Mouse (Mus musculus): ENCODE measurements around the gene Pik3cb. TPM values are rescaled to one million over a fixed set of nuclear protein-coding genes. Genes with fewer than 3 reads are reported as not detected.

Pik3cb gene
- total RNA-seq, 2 experiments from 2014 or later = 4.6 to 12.3 TPM

DNA sequence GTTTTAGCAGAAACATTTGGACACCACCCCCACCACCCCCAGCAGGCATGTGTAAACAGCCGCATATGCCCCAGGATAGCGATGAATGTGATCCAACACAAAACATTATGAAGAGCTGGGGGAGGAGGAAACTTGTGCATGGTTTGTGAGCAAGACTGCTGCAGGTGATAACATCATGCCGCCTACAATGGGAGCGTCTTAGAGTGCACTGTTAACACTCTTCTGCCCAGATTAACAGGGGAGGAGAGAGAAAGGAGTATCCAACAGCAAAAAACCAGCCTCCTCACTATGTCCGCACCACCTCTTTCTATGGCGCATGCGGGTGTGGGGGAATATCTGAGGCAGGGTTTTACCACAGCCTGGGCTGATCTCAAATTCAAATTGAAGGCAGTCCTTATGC is 45.2 kb downstream of the Pik3cb start:
- peak; percentile 50 for ATAC-seq (replicated peaks; ENCODE audit: poor library complexity)

DNA sequence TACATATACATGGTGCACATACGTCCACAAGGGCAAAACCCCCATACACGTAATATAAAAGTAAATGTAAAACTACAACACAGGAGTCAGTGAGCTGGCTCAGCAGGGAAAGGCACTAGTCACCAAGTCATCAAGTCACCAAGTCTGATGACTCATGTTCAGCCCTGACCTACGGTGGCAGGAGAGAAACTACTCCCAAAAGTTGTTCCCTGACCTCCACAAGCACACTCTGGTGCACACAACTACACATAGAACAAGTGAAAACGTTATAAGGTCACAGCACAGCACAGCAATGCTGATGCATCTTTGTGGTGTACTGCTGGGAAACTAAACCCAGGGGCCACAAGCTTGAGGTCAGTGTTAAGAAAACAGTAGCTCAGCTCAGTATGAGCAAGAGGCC is 49.9 kb downstream of the Pik3cb start:
- 0 out of 2 replicates have a peak, but pooled peaks have one; percentile 14 for ATAC-seq (replicated peaks; ENCODE audit: poor library complexity)

DNA sequence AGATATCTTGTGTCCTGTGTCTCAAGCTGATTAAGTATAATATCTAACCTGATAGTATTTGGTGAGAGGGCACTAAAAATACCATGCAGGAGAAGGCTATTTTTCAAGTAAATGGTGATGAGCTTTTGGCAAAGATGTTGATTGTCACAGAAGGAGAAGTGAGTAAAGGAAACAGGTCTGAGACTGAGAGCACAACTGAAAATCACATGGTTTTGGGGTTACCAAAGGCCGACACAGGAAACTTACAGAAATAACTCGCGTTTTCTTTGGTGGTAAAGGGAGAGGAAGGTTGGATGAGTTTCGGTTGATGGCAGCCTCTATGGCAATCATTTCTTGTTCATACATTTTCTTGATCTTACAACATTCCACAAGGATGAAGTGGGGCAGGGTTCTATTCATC is 50.5 kb downstream of the Pik3cb start:
- ATAC-seq (replicated peaks; ENCODE audit: poor library complexity) = peak; percentile 70

DNA sequence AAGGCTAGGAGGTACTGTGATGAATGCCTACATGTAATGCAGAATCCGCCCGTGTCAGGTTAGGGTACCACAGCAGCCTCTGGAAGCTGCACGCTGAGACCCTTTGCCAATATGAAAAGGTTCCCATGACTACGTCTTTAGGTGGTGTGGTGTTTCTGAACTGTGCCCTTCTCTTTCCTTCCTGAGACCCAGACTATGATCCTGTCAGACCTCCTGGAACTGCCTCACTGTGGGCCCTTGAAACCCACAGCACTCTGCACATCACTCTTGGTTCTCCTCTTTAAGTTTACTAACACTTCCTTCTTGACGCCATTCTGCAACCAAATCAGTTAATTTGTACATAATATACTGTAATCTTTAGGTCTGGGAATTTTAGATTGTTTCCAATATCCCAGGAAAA is 58.7 kb downstream of the Pik3cb start:
- ATAC-seq (replicated peaks; ENCODE audit: poor library complexity) = peak; percentile 17; the same call in 1 of the 2 replicates

DNA sequence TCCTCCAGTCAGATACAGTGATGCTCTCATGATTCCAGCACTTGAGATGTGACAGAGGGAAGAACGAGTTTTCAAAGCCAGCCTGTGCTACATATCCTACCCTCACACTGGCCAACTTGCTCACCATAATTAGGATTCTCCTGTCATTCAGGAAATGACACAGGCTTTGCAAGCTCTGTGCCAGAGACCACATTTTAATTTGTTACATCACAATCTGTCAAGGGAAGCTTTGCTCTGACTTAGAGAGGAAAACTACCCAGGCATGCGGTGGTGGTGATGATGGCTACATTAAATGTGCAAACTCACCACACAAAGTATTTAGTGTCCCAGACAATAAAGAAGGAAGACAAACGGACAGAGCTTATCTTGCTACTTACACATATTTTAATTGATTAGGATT is 59.1 kb downstream of the Pik3cb start:
- ATAC-seq (replicated peaks; ENCODE audit: poor library complexity) = peak; percentile 82

DNA sequence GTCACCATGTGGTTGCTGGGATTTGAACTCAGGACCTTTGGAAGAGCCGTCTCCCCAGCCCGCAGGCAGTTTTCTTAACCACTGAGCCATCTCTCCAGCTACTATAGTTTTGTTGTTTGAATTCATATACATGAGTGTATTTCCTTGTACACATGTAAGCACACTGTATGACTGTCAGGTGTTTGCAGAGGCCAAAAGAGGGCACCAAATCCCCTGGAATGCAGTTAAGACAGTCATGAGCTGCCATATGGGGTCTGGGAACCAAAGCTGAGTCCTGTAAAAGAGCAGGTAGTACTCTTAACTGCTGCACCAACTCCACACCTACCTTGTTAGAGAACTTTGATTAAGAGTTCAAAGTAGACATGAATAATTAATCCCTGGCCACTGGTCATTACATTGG is 59.8 kb downstream of the Pik3cb start:
- peak; percentile 38; the same call in 1 of the 2 replicates for ATAC-seq (replicated peaks; ENCODE audit: poor library complexity)

DNA sequence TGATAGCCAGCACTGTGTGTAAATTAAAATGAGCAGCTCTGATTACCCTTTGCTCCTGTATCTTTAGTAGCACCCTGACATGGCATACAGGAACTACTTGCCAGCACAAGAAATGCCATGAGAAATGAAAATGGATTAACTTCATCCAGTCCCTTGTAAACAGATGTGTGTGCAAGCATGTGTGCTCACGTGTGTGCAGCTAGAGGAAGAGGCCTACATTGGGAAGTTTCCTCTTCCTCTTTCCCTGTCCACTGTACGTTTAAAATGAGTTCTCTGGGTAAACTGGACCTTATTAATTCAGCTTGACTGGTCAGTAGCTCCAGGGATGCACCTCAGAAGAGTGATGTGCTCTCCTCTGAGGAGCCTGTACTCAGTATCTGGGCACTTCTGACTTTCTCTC is 66.0 kb downstream of the Pik3cb start:
- peak; percentile 29; the same call in 1 of the 2 replicates for ATAC-seq (replicated peaks; ENCODE audit: poor library complexity)

DNA sequence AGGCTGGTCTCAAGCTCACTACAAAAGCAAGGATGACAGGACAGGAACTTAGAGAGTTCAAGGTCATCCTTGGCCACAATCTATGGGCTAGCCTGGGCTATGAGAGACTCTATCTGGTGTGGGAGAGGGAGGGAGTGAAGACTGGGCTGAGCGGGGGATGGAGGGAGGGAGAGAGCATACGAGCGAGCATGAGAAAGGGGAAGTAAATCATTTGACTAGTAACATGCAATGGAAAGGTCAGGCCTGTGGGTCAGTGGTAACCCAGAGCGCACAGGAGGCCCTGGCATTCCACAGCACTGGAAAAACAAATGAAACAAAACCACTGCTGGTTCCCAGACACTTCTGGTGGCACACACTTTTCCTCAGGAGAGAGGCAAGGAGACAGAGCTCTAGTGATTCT is 67.9 kb downstream of the Pik3cb start:
- peak; percentile 80 for ATAC-seq (replicated peaks; ENCODE audit: poor library complexity)

DNA sequence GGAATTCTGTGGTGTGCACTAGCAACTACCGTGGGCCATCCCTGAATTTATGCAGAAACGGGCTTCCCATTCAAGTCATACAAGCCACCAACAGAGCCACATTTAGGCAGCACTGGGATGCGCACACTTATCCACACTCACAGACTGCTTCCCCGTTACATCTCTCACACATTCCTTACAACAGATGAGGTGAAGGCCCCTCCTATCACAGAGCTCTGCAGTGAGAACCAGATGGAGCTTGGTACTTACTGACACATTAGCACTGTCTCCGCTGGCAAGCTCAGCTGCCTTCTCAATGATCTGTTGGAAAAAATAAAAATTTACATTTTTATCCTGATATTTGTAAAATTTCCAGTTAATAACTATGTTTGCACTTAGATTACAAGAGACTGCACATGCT is 75.1 kb downstream of the Pik3cb start:
- no peak for ATAC-seq (replicated peaks; ENCODE audit: poor library complexity)

DNA sequence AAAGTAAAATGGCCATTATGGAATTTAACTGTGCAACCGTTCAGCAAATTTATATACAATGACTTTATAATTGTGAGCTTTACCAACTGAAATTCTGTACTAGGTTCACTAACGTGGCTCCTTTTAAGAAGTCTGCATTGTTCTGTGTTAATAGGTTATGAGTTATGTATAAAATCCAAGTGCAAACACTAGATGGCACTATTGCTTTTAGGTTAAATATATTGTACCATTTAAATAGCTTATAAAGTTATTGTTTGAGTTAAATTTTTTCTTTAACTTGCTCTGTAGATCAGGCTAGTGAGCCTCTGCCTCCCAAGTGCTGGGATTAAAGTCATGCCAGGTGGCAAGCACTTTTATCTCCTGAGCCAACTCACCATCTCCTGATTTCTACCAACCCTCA is 76.2 kb downstream of the Pik3cb start:
- peak; percentile 65 for ATAC-seq (replicated peaks; ENCODE audit: poor library complexity)

DNA sequence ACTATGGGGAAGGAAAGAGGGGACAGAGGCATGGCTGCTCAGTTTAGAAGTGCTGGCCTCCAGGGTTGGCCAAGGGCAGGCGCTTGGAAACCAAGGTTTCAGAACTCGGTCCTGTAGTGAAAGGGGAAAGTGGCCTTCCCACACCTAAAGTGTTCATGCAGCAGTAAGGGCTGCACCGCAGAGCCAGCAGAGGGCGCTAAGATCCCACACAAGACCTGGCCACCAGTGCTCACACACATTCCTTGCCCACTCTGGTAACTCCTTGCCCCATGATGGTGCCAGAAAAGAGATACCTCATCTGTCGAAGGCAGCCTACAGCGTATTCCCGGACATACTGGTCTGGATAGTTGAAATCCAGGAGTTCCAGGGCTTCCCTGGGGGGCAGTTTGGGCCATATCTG is 77.9 kb downstream of the Pik3cb start:
- ATAC-seq (replicated peaks; ENCODE audit: poor library complexity) = peak; percentile 97

DNA sequence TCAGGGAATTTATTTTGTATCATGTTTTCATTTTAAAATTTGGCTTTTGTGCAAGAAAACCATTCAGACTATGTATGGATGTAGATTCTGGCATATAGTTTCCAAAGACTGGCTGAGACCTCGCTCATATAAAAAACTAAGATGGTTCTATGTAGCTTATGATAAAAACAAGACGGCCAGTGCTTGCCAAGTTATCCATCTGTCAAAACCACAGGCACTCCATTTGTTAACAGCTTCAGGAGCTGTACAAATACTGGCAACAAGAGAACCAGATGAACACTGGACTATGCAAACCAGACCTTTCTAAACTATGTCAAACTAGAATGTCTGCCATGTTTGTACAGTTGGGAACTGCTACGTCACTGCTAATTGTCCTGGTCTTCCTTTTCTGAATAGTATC is 82.7 kb downstream of the Pik3cb start:
- ATAC-seq (replicated peaks; ENCODE audit: poor library complexity) = no peak

DNA sequence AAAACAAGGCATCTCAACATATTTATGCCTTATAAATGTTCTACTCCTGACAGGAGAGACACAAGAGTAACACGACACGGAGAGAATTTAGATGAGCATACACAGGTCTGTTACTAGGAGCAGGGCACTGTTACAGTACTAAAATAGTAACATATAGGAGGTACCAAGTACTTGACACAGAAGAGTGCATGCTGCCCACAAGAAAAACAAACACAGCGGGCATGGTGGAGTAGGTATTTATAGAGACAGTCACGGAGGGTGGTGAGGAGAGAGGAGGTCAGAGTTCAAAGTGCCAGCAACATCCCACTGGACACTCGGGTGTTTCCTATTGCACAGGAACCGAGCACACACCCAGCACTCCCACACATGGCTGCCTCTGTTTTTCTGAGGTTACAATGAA is 90.7 kb downstream of the Pik3cb start:
- no peak for ATAC-seq (replicated peaks; ENCODE audit: poor library complexity)

DNA sequence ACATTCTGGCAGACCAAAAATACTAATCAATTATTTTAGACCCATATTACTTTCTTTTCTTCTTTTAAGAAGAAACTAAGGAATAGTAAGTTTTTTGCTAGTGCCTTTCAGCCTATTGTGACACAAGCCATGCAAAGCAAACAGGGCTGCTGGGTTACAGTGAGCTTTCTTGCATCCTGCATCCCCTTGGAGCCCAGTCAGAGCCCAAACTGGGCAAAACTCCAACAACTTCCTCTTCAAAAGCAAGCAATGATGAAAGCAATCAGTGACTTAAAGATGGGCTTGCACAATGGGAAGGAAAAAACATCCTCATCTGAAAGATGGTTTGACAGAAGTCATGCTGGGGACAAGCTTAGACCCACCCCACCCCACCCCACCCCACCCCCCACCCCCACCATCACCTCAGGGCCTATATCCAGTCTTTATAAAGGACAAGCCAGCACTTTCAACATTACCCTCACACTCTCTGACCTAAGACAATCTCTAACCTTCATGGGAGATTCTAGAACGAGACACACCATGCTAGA is 91.6 kb downstream of the Pik3cb start:
- peak; percentile 57 for ATAC-seq (replicated peaks; ENCODE audit: poor library complexity)

DNA sequence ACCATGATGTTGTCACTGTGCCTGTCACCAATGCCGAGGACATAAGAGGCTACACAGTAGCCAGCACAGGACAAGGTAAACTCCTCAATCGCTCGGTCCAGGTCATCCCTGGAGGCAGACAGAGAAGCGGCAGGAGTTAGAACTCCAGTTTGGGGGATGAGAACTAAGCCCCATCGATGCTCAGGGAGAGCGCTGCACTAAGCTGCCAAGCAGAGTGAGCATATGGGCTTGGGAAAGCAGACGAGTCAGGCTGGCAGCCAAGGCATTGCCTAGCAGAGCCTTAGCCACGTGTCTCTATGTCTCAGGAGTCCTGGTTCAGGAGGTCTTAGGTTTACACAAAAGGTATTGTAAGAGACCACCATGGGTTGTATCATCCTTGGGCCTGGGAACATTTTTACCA is 95.7 kb downstream of the Pik3cb start:
- ATAC-seq (replicated peaks; ENCODE audit: poor library complexity) = no peak

DNA sequence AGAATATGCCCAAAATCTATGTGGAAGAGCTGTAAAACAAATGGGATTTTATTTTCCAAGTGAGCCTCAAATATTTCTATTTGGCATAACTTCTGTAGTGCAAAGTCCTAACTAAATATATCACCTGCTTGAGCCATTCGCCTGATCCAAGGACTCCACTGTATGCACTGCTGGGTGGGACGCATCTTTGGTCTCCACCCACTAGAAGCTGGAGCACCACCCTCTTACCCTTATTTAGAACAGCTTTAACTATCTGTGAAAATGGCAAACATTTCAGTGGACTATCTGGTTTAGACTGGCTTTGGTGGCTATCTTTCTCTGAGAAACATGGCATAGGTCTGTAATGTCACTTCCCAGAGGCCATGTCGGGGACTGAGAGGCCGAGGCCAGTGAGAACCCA is 97.8 kb downstream of the Pik3cb start:
- ATAC-seq (replicated peaks; ENCODE audit: poor library complexity) = no peak

DNA sequence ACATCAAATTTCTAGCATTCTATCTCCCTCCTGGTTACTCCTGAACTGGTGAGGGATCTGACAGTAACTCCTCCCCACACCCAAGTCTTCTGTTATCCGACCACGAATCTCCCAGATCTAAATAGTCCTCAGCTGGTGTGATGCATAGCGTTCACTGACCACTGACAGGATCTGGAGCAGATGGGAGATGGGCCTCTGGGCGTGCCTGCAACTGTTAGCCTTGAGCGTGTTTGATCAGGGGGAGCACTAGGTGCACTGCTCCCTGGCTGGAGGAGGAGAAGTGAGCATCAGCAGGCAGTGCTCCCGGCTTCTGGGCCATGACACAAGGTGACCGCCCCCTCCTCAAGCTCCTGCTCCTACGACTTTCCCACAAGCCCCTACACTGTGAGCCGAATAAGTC is 98.4 kb downstream of the Pik3cb start:
- ATAC-seq (replicated peaks; ENCODE audit: poor library complexity) = no peak

DNA sequence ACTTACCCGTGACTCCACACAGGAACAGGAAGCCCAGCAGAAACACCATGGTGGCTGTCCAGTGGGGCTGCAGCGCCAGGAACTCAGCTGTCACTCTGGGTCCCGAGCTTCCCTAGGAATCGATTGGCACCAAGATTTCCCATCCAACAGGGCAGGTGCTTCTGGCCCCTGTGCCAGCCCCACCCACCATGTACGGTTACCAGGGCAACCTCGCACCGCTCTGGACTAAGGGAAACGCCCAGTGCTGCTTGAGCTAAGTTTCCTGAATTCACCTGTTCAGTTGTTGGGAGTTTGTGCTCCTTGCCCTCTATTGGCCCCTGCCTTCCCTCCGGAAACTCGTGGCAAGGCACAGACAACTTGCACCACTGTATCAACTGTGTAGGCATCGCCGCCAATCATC is 104.8 kb downstream of the Pik3cb start, which contains the start of gene Gm1123:
Gm1123 (minus strand) TSS at position 141 of the 400 bp plus-strand sequence.
- no peak for ATAC-seq (replicated peaks; ENCODE audit: poor library complexity)

DNA sequence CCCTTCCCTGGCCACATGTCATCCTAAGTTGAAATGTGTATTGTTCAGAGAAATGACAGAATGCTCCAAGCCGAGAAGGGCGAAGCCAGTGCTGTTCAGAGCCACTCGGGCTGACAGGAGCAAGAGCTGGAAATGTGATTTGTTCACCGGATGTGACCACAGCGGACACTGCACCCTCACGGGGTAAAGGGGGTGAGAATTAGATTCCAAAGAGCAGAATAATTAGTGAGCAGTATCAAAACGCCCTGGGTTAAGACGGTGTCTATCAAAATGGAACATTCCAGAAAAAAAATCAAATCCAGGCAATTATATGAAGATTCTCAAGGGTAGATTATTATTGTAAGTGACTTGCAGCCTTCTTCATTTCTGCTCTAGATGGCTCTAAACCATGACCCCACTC is 106.3 kb downstream of the Pik3cb start:
- no peak for ATAC-seq (replicated peaks; ENCODE audit: poor library complexity)

DNA sequence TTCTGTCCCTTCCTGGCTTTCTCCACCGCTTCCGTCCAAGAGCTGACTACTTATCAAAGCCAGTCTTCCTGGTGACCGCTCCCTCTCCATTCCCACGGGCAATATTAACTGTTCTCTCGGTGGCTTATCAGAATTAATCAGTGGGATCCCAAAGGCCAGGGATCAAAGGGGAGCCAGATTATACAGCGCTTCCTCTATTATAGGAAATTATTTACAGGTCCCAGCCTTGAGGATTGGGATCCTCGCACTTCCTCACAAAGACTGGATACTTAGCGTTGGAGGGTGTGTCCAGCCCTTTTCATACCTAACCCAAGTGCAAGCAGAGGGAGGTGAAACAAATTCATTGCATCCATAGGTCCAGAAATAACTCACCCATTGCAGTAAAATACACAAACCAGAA is 108.4 kb downstream of the Pik3cb start:
- ATAC-seq (replicated peaks; ENCODE audit: poor library complexity) = no peak

DNA sequence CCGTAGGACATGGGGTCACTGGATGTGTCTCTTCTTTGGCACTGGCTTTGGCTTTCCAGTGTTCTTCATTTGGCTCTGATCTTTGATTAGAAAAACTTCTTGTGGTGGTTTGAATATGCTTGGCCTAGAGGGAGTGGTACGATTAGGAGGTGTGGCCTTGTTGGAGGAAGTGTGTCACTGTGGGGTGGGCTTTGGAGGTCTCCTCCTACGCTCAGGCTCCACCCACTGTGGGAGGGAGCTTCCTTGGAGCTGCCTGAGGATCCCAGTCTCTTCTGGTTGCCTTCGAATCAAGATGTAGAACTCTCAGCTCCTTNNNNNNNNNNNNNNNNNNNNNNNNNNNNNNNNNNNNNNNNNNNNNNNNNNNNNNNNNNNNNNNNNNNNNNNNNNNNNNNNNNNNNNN is 118.7 kb downstream of the Pik3cb start:
- no peak for ATAC-seq (replicated peaks; ENCODE audit: poor library complexity)

DNA sequence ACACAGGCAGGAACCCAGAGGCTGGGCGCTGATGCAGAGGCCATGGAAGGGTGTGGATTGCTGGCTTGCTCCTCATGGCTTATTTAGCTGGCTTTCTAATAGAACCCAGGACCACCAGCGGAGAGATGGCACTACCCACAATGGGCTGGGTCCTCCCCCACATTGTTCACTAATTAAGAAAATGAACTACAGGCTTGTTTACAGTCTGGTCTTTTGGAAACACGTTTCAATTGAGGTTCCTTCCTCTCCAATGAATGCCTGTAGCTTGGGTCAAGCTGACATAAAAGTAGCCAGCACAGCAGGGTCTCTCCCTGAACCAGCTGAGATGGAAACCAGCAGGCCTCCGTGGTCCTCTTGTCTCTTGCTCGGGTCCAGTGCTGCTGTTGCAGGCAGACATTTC is 119.3 kb downstream of the Pik3cb start:
- no peak for ATAC-seq (replicated peaks; ENCODE audit: poor library complexity)

DNA sequence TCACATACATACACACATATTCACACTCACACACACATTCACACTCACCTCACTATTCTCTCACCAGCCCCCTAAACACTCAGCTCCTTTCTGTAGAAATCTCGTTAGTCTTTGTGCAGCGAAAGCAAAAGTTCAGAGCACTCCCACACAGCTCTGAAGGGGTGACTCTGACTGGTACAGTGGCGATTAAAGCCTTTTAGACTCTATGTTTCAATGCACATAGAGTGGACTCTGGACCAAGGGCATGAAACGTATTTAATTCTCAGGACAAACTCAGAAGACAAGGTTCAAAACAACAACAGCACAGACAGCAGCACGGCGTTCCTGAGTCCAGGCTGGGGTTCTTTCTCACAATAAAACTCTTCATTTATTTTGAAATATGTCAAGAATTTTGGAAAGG is 122.7 kb downstream of the Pik3cb start:
- ATAC-seq (replicated peaks; ENCODE audit: poor library complexity) = no peak

DNA sequence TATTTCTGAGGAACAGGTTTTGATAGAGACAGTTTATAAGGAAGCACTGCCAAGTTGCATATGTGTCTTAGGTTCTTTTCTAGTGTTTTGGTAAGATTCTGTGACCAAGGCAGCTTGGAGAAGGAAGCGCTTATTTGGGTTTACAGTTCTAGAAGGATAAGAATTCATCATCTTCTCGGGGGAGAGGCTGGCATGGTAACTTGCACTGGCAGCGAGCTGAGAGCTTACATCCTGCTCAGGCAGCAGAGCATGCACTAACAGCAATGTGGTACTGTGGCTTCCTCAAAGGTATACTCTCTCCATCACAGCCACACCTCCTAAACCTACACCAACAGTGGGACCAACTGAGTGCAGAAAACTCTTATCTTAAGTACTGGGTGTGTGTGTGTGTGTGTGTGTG is 123.7 kb downstream of the Pik3cb start:
- no peak for ATAC-seq (replicated peaks; ENCODE audit: poor library complexity)
